Mouse (Mus musculus): ENCODE data around the gene Zfp839. TPM values are rescaled to one million over a fixed set of nuclear protein-coding genes. Genes with fewer than 3 reads are reported as not detected.

Zfp839 gene
- total and polyA plus RNA-seq, 2 experiments from 2014 or later = 2.4 to 4.5 TPM

- Histone ChIP-seq H3K27me3 (ENCODE audit: insufficient read depth, low read length) (peaks cover 12% of the 10 kb centered on the region; the same call in 1 of the 2 replicates), H3K4me1 (ENCODE audit: insufficient read depth) (no peaks in the 10 kb centered on the region), H3K4me3 (ENCODE audit: low read depth, low read length) (peak within 1 kb of the TSS; percentile 81), H3K9ac (peak within 1 kb of the TSS; percentile 53), H3K4me2 (ENCODE audit: low read depth) (peak within 1 kb of the TSS; percentile 49), H3K36me3 (ENCODE audit: insufficient read depth) (no peaks in the 10 kb centered on the region), H3K27ac (ENCODE audit: low read depth, low read length) (peak within 1 kb of the TSS; percentile 55), H3K9me3 (ENCODE audit: low read length) (no peaks in the 10 kb centered on the region)
- peak; percentile 98 for DNase-seq
- ATAC-seq = peak; percentile 88
- WGBS = 2% methylated on average over 71 of the region's 71 CpGs
- no peak for TF ChIP-seq CTCF (IDR thresholded peaks at IDR 0.05; ENCODE audit: low read depth)
Observed at GRCm38 (mm10) chr12:110840348-110841198, 9.5 kb upstream of the Zfp839 start, which contains the start of gene Mok. TSS of gene Mok (minus strand) at chr12:110840939.

GRCm38 (mm10) chr12:110841731-110842493 lies 8.1 kb upstream of the Zfp839 start:
- no peak overlapping the region for H3K27ac ChIP-seq (ENCODE audit: low read depth, low read length)
- DNase-seq = no peak
- H3K4me3 ChIP-seq (ENCODE audit: low read depth, low read length) = no peak overlapping the region
- no peaks in the 10 kb centered on the region for H3K4me1 ChIP-seq (ENCODE audit: insufficient read depth)
- no peak for TF ChIP-seq CTCF (IDR thresholded peaks at IDR 0.05; ENCODE audit: low read depth)
- no peak overlapping the region for H3K9ac ChIP-seq
- H3K36me3 ChIP-seq (ENCODE audit: insufficient read depth) = no peaks in the 10 kb centered on the region
- H3K4me2 ChIP-seq (ENCODE audit: low read depth) = no peak overlapping the region
- WGBS = 74% methylated on average over 5 of the region's 5 CpGs
- H3K27me3 ChIP-seq (ENCODE audit: insufficient read depth, low read length) = peaks cover 18% of the 10 kb centered on the region
- no peaks in the 10 kb centered on the region for H3K9me3 ChIP-seq (ENCODE audit: low read length)
- ATAC-seq = no peak

- H3K9ac ChIP-seq = no peak overlapping the region
- H3K27ac ChIP-seq (ENCODE audit: low read depth, low read length) = no peak overlapping the region
- peak; percentile 95 for TF ChIP-seq CTCF (IDR thresholded peaks at IDR 0.05; ENCODE audit: low read depth)
- peak overlapping the region; percentile 51 for H3K4me2 ChIP-seq (ENCODE audit: low read depth)
- H3K27me3 ChIP-seq (ENCODE audit: insufficient read depth, low read length) = peaks cover 18% of the 10 kb centered on the region
- no peaks in the 10 kb centered on the region for H3K36me3 ChIP-seq (ENCODE audit: insufficient read depth)
- H3K9me3 ChIP-seq (ENCODE audit: low read length) = no peaks in the 10 kb centered on the region
- DNase-seq = peak; percentile 88
- WGBS = 15% methylated on average over 32 of the region's 32 CpGs
- peak; percentile 53; the same call in 1 of the 2 replicates for ATAC-seq
- peak overlapping the region; percentile 37 for H3K4me3 ChIP-seq (ENCODE audit: low read depth, low read length)
- H3K4me1 ChIP-seq (ENCODE audit: insufficient read depth) = no peaks in the 10 kb centered on the region
Observed at GRCm38 (mm10) chr12:110843194-110844048, 6.6 kb upstream of the Zfp839 start.

GRCm38 (mm10) chr12:110844227-110845130 lies 5.6 kb upstream of the Zfp839 start:
- H3K4me3 ChIP-seq (ENCODE audit: low read depth, low read length) = peak overlapping the region; percentile 37
- no peaks in the 10 kb centered on the region for H3K4me1 ChIP-seq (ENCODE audit: insufficient read depth)
- no peaks in the 10 kb centered on the region for H3K36me3 ChIP-seq (ENCODE audit: insufficient read depth)
- peak overlapping the region; percentile 15; the same call in 1 of the 2 replicates for H3K27ac ChIP-seq (ENCODE audit: low read depth, low read length)
- H3K9ac ChIP-seq = 0 out of 2 replicates have a peak overlapping the region, but pooled peaks have one; percentile 1
- DNase-seq = peak; percentile 6
- peak; percentile 5; the same call in 1 of the 2 replicates for TF ChIP-seq CTCF (IDR thresholded peaks at IDR 0.05; ENCODE audit: low read depth)
- peak overlapping the region; percentile 51 for H3K4me2 ChIP-seq (ENCODE audit: low read depth)
- H3K9me3 ChIP-seq (ENCODE audit: low read length) = no peaks in the 10 kb centered on the region
- no peak for ATAC-seq
- H3K27me3 ChIP-seq (ENCODE audit: insufficient read depth, low read length) = peaks cover 18% of the 10 kb centered on the region
- 1% methylated on average over 42 of the region's 42 CpGs for WGBS

- Histone ChIP-seq H3K36me3 (ENCODE audit: insufficient read depth) (no peaks in the 10 kb centered on the region), H3K9ac (0 out of 2 replicates have a peak overlapping the region, but pooled peaks have one; percentile 1), H3K4me3 (ENCODE audit: low read depth, low read length) (peak overlapping the region; percentile 37), H3K27me3 (ENCODE audit: insufficient read depth, low read length) (peaks cover 18% of the 10 kb centered on the region), H3K9me3 (ENCODE audit: low read length) (no peaks in the 10 kb centered on the region), H3K4me2 (ENCODE audit: low read depth) (peak overlapping the region; percentile 51), H3K4me1 (ENCODE audit: insufficient read depth) (no peaks in the 10 kb centered on the region), H3K27ac (ENCODE audit: low read depth, low read length) (peak overlapping the region; percentile 15; the same call in 1 of the 2 replicates)
- WGBS = under 1% methylated on average over 36 of the region's 36 CpGs
- ATAC-seq (peak; percentile 53), DNase-seq (peak; percentile 78)
- no peak for TF ChIP-seq CTCF (IDR thresholded peaks at IDR 0.05; ENCODE audit: low read depth)
Observed at GRCm38 (mm10) chr12:110845131-110845880, 4.7 kb upstream of the Zfp839 start.

All from forebrain, postnatal 0 days (tissue).